Mouse (Mus musculus) heart, postnatal 36 days (tissue): ENCODE measurements around the gene Cuta. TPM values are rescaled to one million over a fixed set of nuclear protein-coding genes. Genes with fewer than 3 reads are reported as not detected.

Experiments used
- DNase-seq, 2 experiments: peaks; one replicate each; pipeline ENCODE4 v3.0.0; 2021 to 2022
- intact Hi-C: fragments of 180-260 bp; cut with DNase I; formaldehyde crosslinking; loops from one replicate; pipeline ENCODE4 v1.15.1; 2025
- microRNA-seq, 2 experiments: library from miRNA; unstranded; fragments of <30 nt; microRNA quantifications; one replicate each; pipeline ENCODE4 v1.2.0; 2021; ENCODE audit warnings: borderline number of aligned reads in 2 of 2
- total RNA-seq, 2 experiments: library from RNA; stranded (reverse); gene quantifications; 2 replicates each; pipeline ENCODE4 v1.2.3; 2021

The Cuta gene
- total RNA-seq, 2 experiments from 2014 or later: 86.2 to 90.3 TPM

DNA sequence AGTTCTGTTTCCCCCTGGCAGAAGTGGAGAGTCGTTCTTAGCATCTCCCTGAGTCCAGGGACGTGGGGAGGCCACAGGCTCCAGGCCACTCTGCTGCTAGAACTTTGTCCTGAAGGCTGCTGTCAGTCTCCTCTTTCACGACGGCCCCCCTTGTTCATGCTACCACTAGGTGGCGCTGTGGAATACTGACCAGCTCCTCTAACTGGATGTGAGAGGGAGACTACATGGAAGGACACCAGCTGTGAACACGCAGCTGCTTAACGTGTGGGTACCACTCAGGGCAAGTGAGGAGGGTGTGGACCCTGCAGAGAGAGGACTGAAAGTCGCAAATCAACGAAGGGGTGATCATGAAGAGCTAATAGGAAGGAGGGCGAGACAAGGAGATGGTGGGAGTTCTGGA lies 43.8 kb downstream of the Cuta start:
- DNase-seq: peak; percentile 72 to 80
- intact Hi-C loops: no loop called here

DNA sequence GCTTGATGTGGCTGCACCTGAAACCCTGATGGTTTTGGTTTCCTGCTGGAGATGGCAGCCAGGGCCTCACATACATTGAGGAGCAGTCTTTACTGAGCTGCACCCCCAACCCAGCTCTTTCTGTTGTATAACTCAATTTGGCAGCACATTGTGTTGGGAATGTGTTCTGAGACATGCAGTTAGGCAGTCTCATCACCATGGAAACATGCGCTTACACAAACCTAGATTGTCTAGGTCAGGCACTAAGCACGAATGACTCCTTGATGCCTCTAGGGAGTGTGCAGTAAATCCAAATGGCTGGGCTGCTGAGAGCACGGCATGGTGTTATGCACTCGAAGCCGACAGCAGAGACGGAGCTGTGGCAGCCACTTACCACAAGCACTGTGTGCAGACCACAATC lies 45.0 kb downstream of the Cuta start:
- no peak for DNase-seq
- intact Hi-C loops: no loop called here

DNA sequence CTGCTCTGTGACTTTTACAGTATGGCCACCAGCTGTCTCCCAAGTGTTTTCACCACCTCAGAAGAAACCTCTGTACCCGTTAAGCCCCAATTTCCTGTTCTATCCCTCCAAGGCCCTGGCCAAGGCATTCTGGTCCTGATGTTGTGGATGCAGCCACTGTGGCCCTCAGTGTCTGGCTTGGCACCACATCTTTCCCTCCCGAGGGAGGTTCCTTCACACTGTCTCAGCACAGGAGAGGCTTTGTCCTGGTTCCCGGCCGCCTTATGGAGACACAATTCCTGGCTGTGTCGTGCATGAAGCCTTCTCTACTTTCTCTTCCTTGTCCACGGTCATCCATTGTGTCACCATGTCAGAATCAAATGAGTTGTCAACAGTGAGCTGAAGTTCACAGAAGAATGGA lies 45.9 kb downstream of the Cuta start:
- intact Hi-C loops: no loop called here
- no peak for DNase-seq

DNA sequence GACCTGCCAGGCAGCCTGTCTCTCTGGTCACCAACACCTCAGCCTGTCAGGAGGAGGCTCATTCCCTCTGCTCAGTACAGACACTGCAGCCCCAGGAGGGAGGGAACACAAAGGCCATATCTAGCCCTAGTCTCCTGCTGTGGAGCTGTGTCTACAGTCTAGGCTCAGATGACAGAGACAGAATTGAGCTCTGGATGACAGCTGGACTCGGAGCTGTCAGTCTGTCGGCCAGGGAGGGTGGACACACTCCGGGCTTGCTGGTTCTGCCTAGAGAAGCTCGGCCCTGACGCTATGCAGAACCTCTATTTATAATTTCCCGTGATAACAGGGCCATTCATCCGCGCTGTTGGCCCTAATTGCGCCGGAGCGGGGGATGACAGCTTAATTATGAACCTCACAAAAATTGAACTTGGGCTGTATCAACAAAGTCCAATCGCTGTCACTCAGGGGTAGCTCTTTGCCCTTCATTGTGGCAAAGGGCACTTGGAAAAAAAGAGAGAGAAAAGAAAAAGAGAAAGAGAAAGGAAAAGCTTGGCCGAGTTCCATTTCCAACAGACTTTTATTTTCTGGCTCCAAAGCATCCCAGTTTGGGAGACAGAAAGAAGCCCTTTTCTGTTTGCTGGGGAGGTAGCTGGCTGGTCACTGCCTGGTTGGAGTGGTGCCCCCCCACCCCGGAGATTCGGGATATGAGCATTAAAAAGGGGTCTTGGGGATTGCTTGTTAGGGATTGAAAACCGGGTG lies 46.6 kb downstream of the Cuta start:
- intact Hi-C loops: no loop called here
- DNase-seq: peak; percentile 32 to 60

DNA sequence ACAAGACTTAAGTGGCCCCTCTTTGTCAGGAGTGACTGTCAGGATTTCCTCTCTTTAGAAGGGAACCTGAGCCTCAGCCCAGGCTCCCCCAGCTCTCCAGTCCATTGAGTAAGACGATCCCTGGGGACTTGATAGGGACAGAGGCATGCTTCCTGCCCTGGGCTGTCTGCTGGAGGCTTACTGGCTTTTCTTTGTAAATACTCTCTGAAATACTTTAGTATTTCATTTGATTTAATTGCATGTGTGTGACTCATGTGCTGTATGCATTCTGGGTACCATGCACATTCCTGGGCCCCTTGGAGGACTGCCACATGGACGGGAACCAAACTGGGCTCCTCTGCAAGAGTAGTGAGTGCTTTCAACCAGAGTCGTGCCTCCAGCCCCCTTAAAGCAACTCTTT lies 51.4 kb downstream of the Cuta start:
- intact Hi-C loops: loop anchor here (2.0 to 5.0 kb wide), 3 partner anchors 225 to 576 kb away; partner anchors contain the start of gene Atp6v0e

DNA sequence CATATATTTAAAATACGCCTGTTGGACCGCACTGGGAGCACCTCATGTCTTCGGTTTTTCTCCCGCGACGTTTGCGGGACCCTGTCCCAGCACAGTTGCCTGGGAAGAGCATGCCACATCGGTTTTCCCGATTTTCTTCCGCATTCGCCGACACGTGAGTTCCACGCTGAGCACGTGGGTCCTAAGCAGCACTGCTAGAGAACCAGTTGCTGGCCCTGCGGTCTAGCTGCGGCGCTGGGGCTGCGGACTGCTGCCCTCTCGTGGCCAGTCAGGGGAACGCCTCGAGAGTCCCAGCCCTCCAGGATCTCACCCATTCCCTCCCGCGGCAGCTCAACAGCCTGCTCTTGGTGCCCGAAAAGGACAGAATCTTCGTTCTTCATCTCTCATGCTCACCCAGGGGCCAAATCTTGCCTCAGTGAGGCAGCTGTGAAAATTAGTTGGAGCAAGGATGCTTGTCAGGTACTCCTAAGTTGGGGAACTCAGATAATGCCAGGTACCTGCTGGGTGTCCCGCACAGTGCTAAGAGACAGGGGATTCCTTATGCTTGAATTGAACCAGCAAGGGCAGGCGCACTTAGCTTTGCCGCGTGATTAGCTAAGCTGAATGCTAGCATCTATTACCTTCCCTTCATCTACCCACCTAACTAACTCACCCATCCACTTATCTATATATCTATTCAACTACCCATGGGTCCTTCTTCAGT lies 53.2 kb downstream of the Cuta start:
- peak; percentile 86 to 91 for DNase-seq
- intact Hi-C loops: loop anchor here (1.0 to 5.0 kb wide), 4 partner anchors 92 to 574 kb away; partner anchors contain the start of gene Atp6v0e

More for the DNA sequence above, 51.4 kb downstream of the Cuta start:
- no peak for DNase-seq

DNA sequence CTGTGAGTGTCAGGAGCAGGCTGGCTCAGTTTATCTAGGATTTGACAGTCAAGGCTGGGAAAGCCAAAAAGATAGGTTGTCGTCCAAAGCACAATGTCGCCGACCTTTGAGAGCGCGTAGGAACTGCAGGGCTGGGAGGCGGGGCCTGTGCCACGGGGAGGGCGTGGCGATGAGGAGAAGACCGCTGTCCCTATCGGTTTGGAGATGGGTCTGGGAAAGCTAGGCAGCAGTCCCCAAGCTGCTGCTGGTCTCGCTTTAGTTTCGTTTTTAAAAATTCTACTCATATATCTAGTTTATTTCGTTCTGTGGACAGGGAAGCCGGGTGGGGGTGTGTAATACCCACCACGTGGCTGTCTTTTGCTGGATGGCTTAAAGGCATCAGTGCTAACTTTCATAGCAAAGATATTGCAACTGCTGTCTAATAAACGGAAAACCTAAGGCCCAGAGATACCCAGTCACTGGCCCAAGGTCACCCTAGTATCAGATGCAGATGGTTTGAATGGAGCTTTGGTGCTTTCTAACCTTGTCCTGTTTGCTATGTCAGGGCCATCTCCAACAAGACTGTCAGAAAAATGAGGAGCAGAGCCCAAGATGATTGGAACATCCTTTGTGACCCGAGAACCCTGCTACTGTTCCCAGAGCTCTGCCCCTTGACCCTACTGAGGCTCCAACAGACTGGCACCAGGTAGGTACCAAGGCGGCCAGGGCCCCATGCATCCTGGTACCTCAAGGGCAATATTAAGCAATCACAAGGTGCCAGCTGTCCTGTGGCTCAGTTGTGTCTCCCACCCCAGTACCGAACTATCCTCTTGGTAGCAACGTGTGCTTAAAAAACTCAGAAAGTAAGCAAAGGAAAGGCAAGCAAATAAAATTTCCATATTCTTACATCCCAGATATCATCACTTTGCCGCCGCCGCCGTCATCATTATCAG lies 54.1 kb downstream of the Cuta start:
- intact Hi-C loops: loop anchor here (2.0 to 5.0 kb wide), 3 partner anchors 44 to 573 kb away; no protein-coding TSS in a partner anchor
- DNase-seq: peak; percentile 82 to 84

Small RNA genes lying within 50 kb of the gene (microRNA-seq; reads per million reads assigned to microRNA genes)
- gene Gm27775 (0 reads per million in 2 experiments), gene Mir3083 (0 to 0.67 reads per million in 2 experiments), gene Mir6968 (0.67 to 1.4 reads per million in 2 experiments)

Other genes with a start within 250 kb of the Cuta start
- 10 to 100 TPM; 71.7 to 72.4 TPM for gene Crebrf, start 223.9 kb downstream of the Cuta start, total RNA-seq
- 10 to 100 TPM; 24.5 to 27.2 TPM for gene Bnip1, start 158.5 kb downstream of the Cuta start, total RNA-seq
- gene Nkx2-5, start 94.6 kb downstream of the Cuta start, total RNA-seq: 10 to 100 TPM; 80.7 TPM
- gene Kifc5b, start 22.5 kb downstream of the Cuta start, total RNA-seq: under 1 TPM; 0.44 to 0.95 TPM
- 10 to 100 TPM; 13.9 to 14.5 TPM for gene Phf1, start 6.5 kb downstream of the Cuta start, total RNA-seq
- gene Syngap1, start 1.7 kb upstream of the Cuta start, total RNA-seq: 1 to 10 TPM; 4.1 to 6.4 TPM
- 1 to 10 TPM; 2.1 to 2.6 TPM for gene Zbtb9, start 33.6 kb upstream of the Cuta start, total RNA-seq
- 10 to 100 TPM; 20.0 to 21.2 TPM for gene Bak1, start 89.4 kb upstream of the Cuta start, total RNA-seq
- gene Itpr3, start 117.7 kb upstream of the Cuta start, total RNA-seq: 1 to 10 TPM; 5.3 to 6.7 TPM
- 100 to 1,000 TPM; 291 to 337 TPM for gene Uqcc2, start 194.3 kb upstream of the Cuta start, total RNA-seq
- 1 to 10 TPM; 4.7 to 7.9 TPM for gene Ip6k3, start 228.2 kb upstream of the Cuta start, total RNA-seq